Mouse (Mus musculus) heart, adult 11 months (tissue): ENCODE measurements around the gene Thap11.
"Not testable (repeated sequence)": the region's sequence is repeated elsewhere in the genome, so short reads cannot be mapped to it uniquely, and the experiment has no call there.

Source experiments
- DNase-seq: peaks from one replicate; pipeline ENCODE4 v3.0.0; 2022

The Thap11 gene

GRCm38 (mm10) chr8:105854715-105855216 is at the start of gene Thap11:
TSS of gene Thap11 (plus strand) at chr8:105855132.
- peak; percentile 99 for DNase-seq

DNA sequence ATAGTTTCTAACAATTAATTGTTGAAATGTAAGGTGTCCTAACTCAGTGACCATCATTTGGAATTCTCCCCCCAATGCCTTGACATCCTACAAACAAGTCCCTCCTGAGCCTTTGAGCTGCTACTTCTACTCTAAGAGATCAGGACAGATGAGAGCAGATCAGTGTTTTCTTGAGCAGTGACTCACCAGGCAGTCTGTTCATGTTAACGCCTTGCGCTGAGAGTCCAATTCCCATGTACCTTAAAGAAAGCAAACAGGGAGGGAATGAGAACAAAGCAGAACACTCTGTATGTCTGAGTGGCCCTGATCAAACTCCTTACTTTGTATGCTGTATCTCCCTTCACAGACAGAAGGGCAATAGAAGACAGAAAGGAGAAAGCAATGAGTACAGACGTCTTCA is 49.6 kb upstream of the Thap11 start:
- DNase-seq: no peak

- DNase-seq: no peak
These were observed 49.0 kb upstream of the Thap11 start for GRCm38 (mm10) chr8:105805964-105806363.

GRCm38 (mm10) chr8:105807766-105808165 is 47.2 kb upstream of the Thap11 start:
- DNase-seq: peak; percentile 92

- DNase-seq: peak; percentile 93
These were observed 46.5 kb upstream of the Thap11 start for GRCm38 (mm10) chr8:105808480-105808879.

GRCm38 (mm10) chr8:105810245-105810786 is 44.6 kb upstream of the Thap11 start:
- no peak for DNase-seq

GRCm38 (mm10) chr8:105811061-105811460 is 43.9 kb upstream of the Thap11 start:
- DNase-seq: no peak

- DNase-seq: no peak
These were observed 43.4 kb upstream of the Thap11 start for GRCm38 (mm10) chr8:105811543-105811942.

- no peak for DNase-seq
These were observed 42.4 kb upstream of the Thap11 start for GRCm38 (mm10) chr8:105812511-105812910.

- no peak for DNase-seq
These were observed 41.7 kb upstream of the Thap11 start for GRCm38 (mm10) chr8:105813241-105813640.

- DNase-seq: no peak
These were observed 35.3 kb upstream of the Thap11 start for GRCm38 (mm10) chr8:105819659-105820058.

GRCm38 (mm10) chr8:105820925-105821324 is 34.0 kb upstream of the Thap11 start:
- peak; percentile 94 for DNase-seq

- no peak for DNase-seq
These were observed 29.4 kb upstream of the Thap11 start for GRCm38 (mm10) chr8:105825506-105825905.

DNA sequence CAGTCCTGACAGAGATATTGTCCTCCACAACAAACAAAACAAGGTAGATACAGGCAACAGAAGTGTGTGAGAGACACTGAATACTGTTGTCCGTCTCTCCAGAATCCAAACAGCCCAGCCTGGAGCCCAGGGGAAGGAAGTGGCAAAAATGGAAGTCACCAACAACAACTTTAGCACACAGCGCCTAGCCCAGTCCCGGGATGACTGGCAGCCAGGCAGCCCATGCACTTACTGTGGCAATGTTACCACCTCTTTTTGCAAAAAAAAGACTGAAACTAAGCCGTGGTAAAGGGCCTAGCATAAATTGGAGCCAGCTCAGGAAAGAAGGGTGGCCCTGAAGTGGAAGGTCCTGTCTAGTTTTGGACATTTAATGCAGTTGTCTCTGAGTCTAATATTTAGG is 28.6 kb upstream of the Thap11 start:
- no peak for DNase-seq

- peak; percentile 100 for DNase-seq
These were observed 27.8 kb upstream of the Thap11 start, which contains the start of the genes Ranbp10 and Tsnaxip1 for GRCm38 (mm10) chr8:105826861-105827848. TSS of gene Ranbp10 (minus strand) at chr8:105827350. TSS of gene Tsnaxip1 (plus strand) at chr8:105827731.

GRCm38 (mm10) chr8:105833740-105834139 is 21.2 kb upstream of the Thap11 start:
- DNase-seq: not testable (repeated sequence)

GRCm38 (mm10) chr8:105835318-105835717 is 19.6 kb upstream of the Thap11 start:
- DNase-seq: peak; percentile 95

- DNase-seq: no peak
These were observed 17.9 kb upstream of the Thap11 start for GRCm38 (mm10) chr8:105836991-105837390.

DNA sequence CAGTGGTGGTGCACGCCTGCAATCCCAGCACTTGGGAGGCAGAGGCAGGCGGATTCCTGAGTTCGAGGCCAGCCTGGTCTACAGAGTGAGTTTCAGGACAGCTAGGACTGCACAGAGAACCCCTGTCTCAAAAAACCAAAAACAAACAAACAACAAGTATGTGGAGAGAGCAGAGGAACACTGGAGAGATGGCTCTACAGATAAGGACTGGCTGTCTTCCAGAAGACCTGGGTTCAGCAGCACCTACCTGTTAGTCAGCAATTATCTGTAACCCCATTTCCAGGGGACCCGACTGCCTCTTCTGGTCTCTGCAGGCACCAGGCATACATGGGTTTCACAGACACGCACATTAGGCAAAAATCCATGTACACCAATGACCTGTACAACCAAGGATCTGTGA is 15.7 kb upstream of the Thap11 start:
- no peak for DNase-seq

DNA sequence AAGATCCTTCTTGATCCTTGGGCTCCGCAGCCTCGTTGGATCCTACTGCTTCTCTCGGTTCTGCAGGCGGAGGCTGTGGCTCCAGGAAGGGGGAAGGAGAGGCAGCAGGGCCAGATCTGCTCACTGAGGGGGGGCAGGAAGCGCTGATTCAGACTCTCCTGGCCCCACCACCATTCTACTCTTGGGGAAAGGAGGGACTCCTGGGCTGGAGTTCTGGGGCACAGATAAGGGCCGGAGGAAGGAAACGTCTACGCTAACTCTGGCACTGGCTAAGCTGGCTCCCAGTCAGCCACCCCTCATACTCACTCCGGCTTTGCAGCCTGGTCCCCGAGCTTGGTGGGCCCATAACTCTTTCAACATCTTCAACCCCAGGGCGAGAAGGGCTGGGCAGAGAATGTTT is 8.3 kb upstream of the Thap11 start:
- DNase-seq: peak; percentile 94

DNA sequence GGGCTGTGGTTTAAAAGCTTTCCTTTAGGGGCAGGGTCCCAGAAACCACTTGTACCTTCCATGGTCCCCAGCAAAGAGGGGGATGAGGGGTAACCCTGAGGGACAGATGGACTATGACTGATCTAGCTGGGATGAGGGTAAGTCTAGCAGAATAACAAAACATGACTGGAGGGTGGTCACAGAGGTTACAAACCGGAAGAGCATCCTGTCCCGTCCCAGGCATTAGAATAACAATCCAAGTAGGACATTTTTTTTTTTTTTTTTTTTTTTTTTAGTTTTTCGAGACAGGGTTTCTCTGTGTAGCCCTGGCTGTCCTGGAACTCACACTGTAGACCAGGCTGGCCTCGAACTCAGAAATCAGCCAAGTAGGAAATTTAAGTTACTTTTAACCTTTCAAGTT is 4.9 kb upstream of the Thap11 start:
- DNase-seq: no peak

DNA sequence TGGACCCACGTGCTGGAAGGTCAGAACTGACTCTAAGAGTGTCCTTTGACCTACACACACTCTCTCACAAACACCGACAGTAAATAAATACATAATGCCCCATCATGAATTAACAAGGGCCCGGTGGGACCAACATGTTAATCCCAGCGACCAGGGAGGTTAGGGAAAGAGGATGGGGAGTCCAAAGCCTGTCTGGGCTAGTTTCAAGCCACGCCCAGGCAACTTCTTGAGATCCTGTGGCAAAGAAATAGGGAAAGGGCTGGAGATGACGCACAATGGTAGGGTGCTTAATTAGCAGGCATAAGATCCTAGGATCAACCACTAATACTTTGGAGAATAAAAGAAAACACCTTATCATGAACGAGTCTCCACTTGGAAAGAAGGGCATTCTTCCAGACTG is 4.3 kb upstream of the Thap11 start:
- DNase-seq: no peak

GRCm38 (mm10) chr8:105851651-105852143 is 3.2 kb upstream of the Thap11 start:
- peak; percentile 99 for DNase-seq
